Mouse (Mus musculus) gastrocnemius, adult 2 months (tissue): ENCODE measurements around the gene Mast3. TPM values are rescaled to one million over a fixed set of nuclear protein-coding genes. Genes with fewer than 3 reads are reported as not detected.

ENCODE experiments used
- DNase-seq: peaks from one replicate; pipeline ENCODE4 v3.0.0; 2022
- H3K27ac ChIP-seq: fragments of 200-600 bp; 2 replicates; pipeline ENCODE4 v1.8.1; 2022; ENCODE audit warnings: mild to moderate bottlenecking
- H3K4me3 ChIP-seq: fragments of 200-600 bp; 2 replicates; pipeline ENCODE4 v1.8.1; 2022; ENCODE audit warnings: mild to moderate bottlenecking, moderate library complexity
- CTCF ChIP-seq: fragments of 200-600 bp; IDR thresholded peaks from 2 replicates; pipeline ENCODE4 v1.8.1; 2022; ENCODE audit warnings: antibody characterized with exemption, mild to moderate bottlenecking, moderate library complexity
- intact Hi-C: fragments of 180-260 bp; cut with DNase I; formaldehyde crosslinking; loops from one replicate; pipeline ENCODE4 v1.15.1; 2025
- total RNA-seq, 2 experiments: library from RNA; stranded (reverse); gene quantifications; 2 replicates each; pipeline ENCODE4 v1.2.3; 2021

The Mast3 gene
- total RNA-seq, 2 experiments from 2014 or later: 2.7 to 3.6 TPM

DNA sequence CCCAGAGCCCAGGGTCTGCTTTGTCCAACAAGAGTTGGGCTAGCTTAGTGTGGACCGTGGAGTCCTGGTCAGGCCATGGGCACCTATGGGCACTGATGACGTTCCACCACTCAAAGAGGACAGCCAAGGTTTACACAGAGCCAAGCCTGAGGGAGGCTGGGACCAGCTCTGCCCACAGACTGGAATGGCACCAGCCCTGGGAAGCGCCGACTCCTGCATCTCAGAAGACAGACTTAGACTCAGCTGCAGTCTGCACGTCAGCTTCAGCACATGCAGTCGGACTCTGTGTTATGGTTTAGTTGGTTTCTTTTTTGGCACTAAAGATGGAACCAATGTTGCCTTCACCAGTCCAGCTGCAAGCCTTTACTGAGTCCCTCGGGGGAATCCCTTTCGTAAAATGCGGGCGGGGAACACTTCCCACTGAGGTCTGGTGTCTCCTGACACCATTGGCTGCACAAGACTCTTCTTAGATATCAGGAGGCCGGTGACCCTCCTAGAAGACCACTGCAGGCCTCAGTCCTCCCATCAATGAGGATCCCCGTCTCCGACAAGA is 54.6 kb downstream of the Mast3 start:
- peak; percentile 21 for DNase-seq
- Histone ChIP-seq H3K27ac (peak overlapping the region; percentile 96), H3K4me3 (no peak overlapping the region)
- intact Hi-C loops: no loop called here
- TF ChIP-seq CTCF: no peak

DNA sequence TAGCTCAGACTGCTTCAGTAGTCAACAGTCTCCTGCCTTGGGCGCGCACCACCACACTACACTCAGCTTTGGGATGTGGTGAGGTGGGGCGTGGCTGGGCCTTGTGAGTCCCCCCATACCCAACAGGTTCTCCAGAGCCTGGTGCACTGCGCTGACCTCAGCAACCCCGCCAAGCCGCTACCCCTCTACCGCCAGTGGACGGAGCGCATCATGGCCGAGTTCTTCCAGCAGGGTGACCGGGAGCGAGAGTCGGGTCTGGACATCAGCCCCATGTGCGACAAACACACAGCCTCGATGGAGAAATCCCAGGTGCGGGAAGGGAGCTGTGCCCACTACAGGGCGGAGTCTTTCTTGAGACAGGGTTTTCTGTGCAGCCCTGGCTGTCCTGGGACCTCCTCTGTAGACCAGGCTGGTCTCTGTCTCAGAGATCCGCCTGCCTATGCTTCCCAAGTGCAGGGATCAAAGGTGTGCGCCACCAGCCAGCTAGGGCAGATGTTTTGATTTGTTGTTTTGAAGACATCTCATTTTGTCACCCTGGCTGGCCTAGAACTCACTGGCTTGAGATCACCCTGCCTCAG is 55.7 kb downstream of the Mast3 start:
- DNase-seq: no peak
- H3K4me3 ChIP-seq: no peak overlapping the region
- no peak for TF ChIP-seq CTCF
- no peak overlapping the region for H3K27ac ChIP-seq
- intact Hi-C loops: no loop called here

DNA sequence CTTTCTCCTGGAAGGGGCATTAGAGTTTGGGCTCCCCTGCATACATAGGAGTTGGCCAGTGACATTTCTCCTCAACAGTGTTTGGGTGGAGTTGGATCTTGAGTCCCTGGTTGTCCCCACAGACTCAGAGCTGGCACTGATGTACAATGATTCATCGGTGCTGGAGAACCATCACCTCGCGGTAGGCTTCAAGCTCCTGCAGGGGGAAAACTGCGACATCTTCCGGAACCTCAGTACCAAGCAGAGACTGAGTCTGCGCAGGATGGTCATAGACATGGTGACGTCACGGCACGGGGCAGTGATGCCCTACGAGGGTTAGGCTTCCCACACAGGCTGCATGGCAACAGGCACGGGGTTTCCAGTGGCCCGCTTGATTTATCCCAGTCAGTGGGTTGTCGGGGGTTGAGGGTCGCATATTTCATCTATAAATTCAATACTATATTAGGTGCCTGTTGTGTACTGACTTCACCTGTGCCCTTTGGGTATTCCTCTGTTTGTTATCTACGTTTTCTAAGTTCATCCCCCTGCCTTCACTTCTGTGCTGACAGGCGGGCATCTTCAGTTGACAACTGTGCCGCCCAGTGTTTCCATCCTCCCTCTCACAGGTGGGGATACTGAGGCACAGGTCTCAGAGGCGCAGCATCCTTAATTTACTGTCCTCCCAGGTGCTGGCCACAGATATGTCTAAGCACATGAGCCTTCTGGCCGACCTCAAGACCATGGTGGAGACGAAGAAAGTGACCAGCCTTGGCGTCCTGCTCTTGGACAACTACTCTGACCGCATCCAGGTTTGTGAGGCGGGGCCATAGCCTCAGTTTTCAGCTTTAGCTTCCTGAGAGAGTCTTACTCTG is 56.4 kb downstream of the Mast3 start:
- no peak overlapping the region for H3K27ac ChIP-seq
- TF ChIP-seq CTCF: no peak
- H3K4me3 ChIP-seq: no peak overlapping the region
- intact Hi-C loops: no loop called here
- DNase-seq: no peak

DNA sequence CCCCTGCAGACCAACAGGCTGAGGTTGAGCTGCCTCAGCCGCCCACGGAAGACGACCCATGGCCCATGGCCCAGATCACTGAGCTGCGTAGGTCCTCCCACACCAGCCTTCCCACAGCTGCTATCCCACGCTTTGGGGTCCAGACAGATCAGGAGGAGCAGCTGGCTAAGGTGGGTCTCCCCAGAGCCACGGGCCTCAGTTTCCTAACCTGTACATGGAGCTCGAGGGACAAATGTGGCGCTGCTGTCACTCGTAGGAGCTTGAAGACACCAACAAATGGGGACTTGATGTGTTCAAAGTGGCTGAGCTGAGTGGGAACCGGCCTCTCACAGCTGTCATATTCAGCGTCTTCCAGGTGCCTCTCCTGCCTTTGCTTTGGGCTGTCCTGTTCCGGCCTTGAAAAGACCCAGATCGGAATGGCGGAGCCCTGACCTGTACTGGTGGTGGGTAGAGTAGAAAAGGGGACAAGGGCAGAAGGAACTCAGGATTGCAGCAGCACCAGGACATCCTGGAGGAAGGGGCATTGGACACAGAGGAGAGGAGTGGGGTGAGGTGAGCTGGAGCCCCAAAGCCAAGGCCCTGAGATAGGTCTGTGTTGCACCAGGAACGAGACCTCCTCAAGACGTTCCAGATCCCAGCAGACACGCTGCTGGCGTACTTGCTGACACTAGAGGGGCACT is 57.5 kb downstream of the Mast3 start:
- DNase-seq: no peak
- Histone ChIP-seq H3K4me3 (no peak overlapping the region), H3K27ac (no peak overlapping the region)
- intact Hi-C loops: no loop called here
- TF ChIP-seq CTCF: no peak

DNA sequence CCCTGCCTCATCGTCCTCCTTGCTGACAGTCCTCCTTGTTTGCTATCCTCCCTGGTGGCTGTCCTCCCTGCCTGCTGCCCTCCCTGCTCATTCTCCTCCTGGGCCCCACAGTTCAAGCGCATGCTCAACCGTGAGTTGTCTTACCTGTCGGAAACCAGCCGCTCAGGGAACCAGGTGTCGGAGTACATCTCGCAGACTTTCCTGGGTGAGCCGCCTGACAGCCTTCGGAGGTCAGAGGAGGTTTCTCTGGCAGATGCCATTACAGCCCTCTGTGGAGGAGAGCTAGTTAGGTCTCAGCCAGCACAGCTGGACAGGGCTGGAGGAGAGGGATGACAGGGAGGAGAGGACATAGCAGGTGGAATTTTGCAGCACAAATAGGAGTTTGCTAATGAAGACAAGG is 58.2 kb downstream of the Mast3 start:
- no peak for DNase-seq
- intact Hi-C loops: no loop called here
- 0 out of 2 replicates have a peak overlapping the region, but pooled peaks have one; percentile 7 for H3K4me3 ChIP-seq
- no peak for TF ChIP-seq CTCF
- no peak overlapping the region for H3K27ac ChIP-seq

GRCm38 (mm10) chr8:70745691-70746220 is 59.1 kb downstream of the Mast3 start:
- Histone ChIP-seq H3K27ac (peak overlapping the region; percentile 87), H3K4me3 (no peak overlapping the region)
- intact Hi-C loops: no loop called here
- DNase-seq: no peak
- TF ChIP-seq CTCF: no peak

DNA sequence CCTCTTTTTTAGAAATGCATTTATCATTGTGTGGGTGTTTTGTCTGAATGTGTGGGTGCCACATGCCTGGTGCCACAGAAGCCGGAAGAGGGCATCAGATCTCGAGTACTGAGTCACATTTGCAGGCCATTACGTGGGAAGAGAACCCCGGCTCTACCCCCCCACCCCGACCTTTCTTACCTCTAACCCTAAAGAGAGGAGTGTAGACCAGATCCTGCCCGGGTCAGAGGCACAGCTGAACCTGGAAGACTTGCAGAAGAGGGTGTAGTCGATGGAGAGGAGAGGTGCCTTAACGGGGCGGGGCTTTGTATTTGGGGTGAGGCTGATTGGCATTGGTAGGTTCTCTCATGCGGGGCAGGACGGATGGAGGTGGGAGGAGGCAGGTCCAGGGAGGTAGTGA is 60.0 kb downstream of the Mast3 start:
- DNase-seq: no peak
- intact Hi-C loops: no loop called here
- Histone ChIP-seq H3K4me3 (peak overlapping the region; percentile 74), H3K27ac (peak overlapping the region; percentile 87)
- no peak for TF ChIP-seq CTCF

- H3K27ac ChIP-seq: peak overlapping the region; percentile 87
- no peak for TF ChIP-seq CTCF
- DNase-seq: peak; percentile 89
- intact Hi-C loops: no loop called here
- H3K4me3 ChIP-seq: peak overlapping the region; percentile 74
These were observed 60.9 kb downstream of the Mast3 start for GRCm38 (mm10) chr8:70743656-70744590.

- peak; percentile 62 for DNase-seq
- peak overlapping the region; percentile 74 for H3K4me3 ChIP-seq
- H3K27ac ChIP-seq: peak overlapping the region; percentile 87
- TF ChIP-seq CTCF: no peak
- intact Hi-C loops: no loop called here
These were observed 61.7 kb downstream of the Mast3 start for GRCm38 (mm10) chr8:70742981-70743655.

GRCm38 (mm10) chr8:70742176-70742575 is 62.7 kb downstream of the Mast3 start:
- H3K27ac ChIP-seq: peak overlapping the region; percentile 87
- intact Hi-C loops: no loop called here
- no peak for TF ChIP-seq CTCF
- no peak for DNase-seq
- peak overlapping the region; percentile 74 for H3K4me3 ChIP-seq

GRCm38 (mm10) chr8:70741661-70742060 is 63.2 kb downstream of the Mast3 start:
- peak; percentile 43 for DNase-seq
- Histone ChIP-seq H3K27ac (peak overlapping the region; percentile 87), H3K4me3 (no peak overlapping the region)
- no peak for TF ChIP-seq CTCF
- intact Hi-C loops: no loop called here
